Mouse (Mus musculus) T-helper 1 cell (primary cell): ENCODE measurements at regions not wholly inside any gene's neighbourhood (a gene's known extent, or its start where the extent isn't known, plus 50 kb on each side); places are given as distances from the start of the nearest gene placed in this dataset.

Experiments used
- in situ Hi-C: fragments of 300-600 bp; cut with MboI, MseI; formaldehyde crosslinking; loops from one replicate; pipeline ENCODE4 v1.15.1; 2025; ENCODE audit warnings: high pct_unique_total_duplicates

DNA sequence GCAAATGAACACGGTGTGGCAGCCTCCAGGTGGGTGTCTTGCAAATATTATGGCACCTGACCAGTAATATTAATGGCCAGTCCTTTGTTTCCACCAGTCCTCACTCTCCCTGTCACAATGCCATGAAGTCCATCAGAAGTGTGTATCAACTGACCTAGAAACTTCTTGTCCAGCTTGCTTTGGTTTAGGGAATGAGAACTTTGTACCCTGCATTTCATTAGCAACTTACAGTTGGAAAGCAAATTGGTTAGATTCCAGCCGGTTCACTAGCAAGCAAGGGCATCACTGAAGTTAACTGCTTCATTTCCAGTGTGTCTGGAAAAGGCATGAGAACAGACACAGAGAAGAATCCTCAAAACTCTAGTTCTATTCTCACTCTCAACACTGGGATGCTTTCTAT lies 178.1 kb upstream of the Lyplal1 start:
- in situ Hi-C loops: no loop called here

DNA sequence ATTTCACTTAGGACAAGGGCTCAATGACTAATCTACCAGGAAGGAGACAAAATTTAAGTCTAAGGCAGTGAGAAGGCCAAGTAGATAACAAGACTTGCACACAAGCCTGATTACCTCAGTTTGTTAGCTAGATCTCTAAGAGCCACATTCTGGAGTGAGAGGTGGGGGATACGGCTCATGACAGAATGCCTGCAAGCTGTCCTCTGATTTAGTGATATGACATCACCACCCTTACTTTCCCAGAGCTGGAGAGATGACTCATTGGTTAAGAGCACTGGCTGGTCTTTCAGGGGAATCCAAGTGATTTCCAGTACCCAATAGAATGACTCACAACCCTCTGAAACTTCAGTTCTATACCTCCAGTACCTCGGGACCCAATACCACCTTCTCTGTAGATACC lies 177.5 kb upstream of the Lyplal1 start:
- in situ Hi-C loops: no loop called here

DNA sequence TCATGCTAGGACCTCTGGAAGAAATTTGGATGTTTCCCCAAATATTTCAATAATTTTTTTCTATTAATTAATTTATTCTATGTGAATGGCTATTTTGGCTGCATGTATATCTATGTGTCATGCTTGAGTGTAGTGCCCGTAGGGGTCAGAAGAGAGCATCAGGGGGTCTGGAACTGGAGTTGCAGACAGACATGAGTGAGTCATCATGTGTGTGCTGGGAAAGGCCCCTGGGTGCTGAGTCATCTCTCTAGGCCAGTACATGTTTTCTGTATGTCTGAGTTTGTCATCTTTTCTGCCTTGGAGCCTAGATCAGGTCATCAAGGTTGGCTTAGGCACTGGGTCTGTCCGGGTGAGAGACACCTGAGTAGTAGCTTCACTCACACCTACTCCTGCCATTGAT lies 172.0 kb upstream of the Lyplal1 start:
- in situ Hi-C loops: no loop called here

DNA sequence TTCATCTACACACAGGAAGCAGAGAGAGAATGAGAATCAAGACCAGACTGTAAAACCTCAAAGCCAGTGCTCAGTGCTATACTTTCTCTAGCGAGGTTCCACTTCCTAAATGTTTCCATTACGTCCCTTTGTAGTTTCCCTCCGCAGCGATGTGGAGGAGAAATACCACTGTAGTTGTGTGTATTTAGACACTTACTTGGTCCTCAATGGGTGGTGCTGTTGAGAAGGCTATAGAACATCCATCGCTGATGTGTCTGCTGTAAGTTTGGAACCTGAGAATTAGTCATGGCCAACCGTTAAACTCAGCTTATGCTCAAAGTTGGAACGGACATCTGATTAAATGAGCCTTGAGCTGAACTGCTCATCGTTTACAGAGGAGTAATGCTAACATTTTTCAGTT lies 170.7 kb upstream of the Lyplal1 start:
- in situ Hi-C loops: no loop called here

DNA sequence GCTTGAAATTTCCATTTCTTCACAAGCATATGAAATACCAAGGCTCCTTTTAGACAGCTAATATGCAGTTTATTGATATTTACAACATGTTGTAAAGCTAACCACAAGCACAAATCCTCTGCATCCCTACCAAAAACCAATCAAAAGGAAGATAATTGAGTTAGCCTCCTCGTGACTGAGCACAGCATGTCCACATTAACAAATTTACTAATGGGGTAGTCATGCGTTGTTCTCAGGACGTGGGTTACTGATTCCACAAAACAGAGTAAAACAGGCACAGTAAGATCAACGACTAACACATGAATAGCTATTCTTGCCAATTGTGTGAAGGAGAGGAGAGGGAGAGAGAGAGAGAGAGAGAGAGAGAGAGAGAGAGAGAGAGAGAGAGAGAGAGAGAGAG lies 169.3 kb upstream of the Lyplal1 start:
- in situ Hi-C loops: no loop called here

DNA sequence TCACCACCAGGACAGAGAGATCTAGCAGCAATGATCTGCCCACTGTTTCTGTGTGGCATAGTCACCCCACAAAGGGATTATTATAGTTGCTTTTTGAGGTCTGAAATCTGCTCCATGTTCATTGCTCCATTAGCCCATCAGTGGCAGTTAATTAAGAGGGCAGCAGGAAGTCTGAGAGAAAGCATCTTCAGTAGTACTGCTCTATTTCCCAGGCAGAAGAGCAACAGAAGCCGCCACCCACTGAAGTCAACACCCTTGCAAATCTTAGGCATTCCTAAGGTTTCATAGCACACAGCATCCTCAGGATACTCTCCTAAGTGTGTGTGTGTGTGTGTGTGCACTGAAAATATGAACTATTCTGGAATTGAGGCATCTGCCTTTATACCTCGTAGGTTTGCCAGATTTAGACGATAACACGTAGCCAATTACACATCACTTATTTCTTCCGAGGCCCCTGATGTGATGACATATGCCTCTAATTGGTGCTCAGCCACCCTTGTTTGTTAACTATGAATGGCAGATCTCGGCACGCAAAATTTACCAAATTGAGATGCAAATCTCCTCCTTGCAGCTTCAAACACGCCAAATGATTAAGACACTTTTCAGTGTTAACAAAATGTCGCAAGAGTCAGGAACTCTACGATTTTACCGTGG lies 161.0 kb upstream of the Lyplal1 start:
- in situ Hi-C loops: no loop called here

DNA sequence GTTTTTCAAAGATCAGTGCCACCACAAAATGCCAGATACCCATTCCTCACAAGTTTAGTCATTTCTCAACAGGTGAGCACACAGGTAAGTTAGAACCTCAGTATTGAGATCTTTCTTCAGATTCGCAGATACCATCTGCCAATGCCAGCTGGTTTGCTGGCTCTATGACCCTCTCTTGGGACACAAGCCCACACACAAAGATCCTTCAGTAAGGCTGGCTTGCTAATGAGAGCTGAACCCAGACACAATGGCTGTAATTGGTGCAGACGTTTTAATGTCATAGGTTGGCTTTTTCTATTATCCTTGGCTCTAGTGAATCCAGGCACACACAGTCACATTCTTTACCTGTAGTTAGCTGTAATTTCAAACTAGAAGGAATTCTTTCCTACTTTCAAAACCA lies 154.3 kb upstream of the Lyplal1 start:
- in situ Hi-C loops: no loop called here

DNA sequence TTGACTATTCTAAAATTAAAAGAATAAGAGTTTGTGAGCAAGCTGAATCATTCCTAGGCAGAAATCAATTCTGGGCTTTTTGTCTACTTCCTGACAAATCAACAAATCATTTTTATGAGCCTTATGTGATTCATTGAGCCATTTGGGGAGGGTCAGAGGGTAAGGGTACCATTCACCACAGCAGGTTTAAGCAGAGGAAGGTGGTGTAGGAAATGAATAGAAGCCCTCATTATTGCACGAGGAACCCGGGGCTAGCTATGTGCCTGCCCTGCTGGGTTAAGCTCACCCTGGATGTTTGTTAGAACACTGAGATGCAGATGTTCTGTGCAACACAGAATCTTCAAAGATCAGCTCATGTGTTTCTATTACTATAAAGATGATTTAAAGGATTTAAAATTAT lies 150.2 kb upstream of the Lyplal1 start:
- in situ Hi-C loops: no loop called here

DNA sequence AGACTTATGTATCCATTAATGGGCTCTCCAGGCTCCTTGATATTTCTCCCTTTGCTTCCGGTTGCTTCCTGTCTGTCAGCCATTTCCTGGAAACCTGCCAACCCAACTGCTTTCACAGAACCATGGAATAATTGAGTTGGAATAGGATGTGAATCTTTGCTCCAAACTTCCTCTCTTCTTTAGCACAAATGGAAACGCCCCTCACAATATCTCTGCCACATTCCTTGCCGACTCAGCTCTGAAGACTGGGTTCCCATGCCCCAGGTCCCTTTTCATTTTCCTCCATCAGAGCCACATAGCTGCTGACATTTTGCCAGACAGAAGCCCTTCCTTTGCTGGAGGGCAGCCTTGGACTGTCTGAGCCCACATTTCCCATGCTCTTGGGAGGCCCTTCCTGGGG lies 147.5 kb upstream of the Lyplal1 start:
- in situ Hi-C loops: no loop called here

DNA sequence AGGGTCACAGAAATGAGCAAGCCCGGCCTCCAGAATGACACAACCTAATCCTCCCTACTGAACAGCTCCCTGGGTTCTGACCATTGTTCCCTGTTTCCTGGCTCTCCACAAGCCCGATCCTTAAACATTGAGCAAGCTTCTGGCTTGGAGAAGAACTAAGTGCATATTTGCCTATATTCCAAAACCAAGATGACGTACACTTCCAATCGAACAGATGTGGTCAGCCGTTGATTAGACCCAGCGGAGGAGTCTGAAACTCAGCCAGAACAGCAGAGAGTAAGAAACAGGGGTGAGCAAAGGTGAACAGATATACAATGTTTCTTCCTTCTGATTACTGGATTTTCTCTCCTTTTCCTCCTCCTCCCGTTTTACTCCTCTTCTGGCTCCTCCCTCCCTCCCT lies 146.8 kb upstream of the Lyplal1 start:
- in situ Hi-C loops: no loop called here

DNA sequence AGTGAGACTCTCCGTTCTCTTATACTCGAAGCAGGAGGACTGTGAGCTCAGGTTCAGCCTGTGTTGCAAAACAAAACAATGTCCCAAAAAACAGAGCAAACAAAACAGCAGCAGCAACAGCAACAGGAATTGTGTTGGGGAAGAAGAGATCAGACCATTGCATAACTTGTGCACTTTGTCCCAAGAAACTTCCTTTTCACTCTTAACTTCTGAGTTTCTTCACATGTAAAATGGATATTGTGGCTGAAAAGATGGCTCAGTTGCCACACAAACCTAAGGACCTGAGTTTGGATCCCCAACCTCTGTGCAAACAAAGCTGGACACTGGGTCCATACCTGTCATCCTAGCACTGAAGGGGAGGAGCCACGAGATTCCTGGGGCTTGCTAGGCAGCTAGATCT lies 146.1 kb upstream of the Lyplal1 start:
- in situ Hi-C loops: no loop called here

DNA sequence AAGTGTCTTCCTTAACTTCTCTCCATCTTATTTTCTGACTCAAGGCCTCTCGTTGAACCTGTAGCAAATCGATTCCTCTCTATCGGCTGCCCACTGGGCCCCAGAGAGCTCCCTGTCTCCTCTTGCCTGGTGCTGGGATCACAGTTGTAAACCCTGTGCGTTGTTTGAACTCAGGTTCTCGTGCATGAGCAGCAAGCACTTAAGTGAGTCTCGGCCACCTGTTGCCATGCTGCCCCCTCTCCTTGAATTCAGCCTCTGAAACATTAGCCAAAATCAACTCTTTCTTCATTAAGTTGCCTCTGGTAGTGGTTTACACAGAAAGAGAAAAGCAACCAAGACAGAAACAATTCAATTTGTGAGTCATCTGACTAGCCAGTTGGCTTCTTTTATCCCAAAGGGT lies 144.9 kb upstream of the Lyplal1 start:
- in situ Hi-C loops: no loop called here

DNA sequence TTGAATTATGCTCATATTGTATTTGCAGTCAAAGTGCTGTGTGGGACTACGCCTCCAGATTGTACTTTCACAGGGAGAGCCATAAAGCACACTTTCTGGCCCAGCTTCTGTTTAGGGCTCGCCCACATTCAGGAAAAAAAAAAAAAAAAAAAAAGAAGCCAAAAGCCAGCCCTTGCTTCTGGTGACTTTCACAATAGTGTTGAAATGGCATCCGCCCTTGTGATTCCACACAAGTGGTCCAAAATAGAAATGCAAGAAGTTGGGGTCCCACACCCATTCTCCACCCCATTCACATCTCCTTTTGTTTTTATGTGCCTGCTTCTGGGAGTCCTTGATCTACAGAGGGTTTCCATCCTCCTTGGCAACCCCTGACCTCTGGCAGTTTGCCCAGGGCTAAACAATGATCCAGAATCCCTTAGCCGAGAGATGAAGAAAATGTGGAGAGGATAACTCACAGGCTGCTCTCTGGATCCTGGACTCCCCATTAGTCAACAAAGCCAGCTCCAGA lies 144.3 kb upstream of the Lyplal1 start:
- in situ Hi-C loops: no loop called here

DNA sequence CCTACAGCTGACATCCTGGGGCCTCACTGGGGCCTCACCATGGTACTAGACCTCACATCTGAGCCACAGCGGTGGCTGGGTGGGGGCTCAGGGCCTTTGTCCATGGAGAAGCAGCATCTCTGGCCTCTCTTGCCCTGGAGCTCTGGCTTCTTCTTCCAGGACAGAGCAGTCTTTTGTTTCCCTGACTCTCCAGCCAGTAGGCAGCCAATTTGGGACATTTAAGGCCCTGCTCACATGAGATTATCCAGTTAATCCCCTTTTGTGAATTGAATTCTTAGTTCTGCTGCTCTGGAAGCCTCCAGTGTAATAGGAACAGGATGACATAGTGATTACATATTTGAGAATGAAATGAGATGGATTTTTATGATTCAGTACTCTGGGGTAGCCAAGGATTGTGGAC lies 140.5 kb upstream of the Lyplal1 start:
- in situ Hi-C loops: no loop called here

DNA sequence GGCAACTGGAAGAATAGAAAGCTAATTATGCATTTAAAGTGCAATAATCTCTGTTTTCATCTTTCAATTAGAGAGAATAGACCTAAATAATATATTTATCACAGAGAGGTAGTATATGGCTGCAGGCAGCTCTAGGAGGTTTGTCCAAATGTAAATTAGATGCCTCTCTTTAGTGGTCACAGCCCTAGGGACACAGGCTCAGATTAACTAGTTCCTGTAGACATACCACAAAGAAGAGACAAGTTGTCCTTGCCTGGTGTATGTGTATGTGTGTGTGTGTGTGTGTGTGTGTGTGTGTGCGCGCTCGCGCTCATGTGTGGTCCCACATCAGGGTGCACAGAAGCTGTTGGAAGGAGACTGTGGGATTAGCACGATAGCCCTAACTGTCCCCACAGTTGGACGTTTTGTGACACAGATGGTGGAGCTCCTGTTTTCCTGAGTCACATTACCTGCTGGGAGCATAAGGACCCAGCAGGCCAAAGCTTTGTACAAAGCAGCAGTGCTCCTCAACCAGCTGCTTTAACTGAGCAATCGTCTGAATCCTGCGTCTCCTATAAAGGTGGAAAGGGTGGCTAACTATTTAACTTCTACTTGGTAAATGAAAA lies 138.5 kb upstream of the Lyplal1 start:
- in situ Hi-C loops: no loop called here

DNA sequence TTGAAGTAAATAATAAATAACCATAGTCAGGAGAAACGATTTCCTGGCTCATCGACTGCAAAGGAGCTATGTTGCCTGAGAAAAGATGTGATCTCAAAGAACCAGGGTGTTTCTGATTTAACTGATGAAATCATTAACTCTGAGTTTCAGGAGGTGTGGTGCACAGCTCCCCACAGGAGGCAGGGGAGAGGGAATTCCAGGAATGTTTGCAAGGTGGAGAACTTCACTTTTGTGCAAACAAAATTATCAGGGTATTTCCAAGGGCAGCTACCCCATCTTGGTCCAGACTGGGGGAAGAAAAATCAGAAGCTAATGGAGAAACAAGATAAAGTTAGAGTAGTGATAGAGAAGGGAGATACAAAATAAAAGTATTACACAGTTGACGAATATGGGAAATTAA lies 137.4 kb upstream of the Lyplal1 start:
- in situ Hi-C loops: no loop called here

DNA sequence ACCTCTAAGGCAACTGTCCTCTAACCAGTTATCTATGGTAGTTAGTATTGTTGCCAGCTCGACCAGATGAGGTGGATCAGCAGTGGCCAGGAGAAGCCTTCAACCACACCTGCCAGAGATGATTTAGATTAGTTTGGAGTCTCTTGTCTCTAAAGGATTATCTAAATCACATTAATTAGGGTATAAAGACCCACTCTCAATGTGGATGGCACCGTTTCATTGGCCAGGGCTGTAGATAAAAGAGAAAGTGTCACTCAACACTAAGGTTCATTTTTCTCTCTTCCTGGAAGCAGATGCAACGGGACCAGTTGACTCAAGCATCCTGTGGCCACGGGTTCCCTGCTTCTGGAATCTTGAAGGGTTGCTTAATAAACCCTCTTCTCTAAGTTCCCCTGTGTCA lies 135.4 kb upstream of the Lyplal1 start:
- in situ Hi-C loops: no loop called here

DNA sequence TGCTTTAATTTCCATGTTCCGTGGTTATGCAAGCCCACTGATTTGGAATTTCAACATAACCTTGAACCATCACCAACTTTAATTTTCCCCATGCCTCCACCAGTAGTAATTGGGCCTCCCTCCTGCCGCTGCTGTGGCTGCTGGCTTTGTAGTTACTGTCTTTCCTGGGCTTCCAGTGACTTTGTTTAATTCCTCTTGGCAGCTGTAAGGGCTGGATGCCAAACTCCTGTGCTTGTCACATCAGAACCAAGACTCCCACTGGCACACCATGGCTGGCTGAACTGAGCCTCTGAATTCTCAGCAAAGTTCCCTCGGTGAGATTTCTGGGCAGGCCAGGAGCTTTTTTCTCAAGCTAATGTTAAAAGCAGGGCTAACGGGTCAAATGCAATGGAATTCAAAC lies 133.2 kb upstream of the Lyplal1 start:
- in situ Hi-C loops: no loop called here

DNA sequence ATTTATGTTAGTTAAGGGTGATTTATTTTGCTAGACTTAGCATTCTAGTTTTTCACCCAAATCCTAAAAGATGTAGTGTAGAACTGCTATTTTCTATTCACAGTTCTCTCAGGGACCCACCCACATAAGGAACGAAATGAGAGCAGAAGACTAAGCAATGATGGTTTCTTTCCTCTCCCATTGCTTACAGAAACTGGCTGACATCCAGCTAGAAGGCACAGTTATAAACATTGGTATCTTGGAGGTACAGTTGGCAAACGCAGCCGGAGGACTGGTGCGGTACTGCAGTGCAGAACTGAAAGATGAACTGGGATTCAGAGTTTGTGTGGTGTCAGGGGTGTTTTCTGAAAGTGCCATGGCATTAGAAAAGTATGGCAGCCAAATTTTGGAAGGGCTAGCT lies 132.1 kb upstream of the Lyplal1 start:
- in situ Hi-C loops: no loop called here

DNA sequence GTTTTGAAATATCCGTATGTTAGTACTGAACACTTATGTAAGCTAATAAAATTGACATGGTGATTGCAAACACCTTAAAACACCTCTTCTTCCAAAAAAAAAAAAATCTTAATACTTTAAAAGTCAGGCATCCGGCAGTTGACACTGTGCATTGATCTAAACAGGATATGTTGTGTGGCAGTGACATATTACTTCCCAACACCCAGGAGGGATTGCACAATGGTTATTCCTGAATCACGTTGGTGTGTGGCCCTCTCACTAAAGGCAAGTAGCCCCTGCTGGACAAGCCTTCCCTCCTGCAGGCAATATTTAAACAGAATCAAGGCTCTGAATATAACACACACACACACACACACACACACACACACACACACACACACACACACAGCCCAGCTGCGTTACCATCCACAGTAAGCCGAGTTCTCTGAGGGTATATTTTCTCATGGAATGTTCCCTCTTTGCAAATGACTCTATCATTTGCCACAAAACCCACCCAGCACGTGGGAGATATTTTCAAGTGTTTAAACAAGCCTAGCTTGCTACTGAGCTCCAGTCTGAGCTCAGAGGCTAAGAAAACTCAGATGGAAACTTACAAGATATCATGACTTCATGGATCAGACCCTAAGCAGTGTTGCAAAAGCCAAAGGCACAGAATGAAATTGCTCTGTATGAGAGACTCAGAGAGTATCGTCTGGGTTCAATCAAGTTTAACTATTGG lies 128.8 kb upstream of the Lyplal1 start:
- in situ Hi-C loops: no loop called here

DNA sequence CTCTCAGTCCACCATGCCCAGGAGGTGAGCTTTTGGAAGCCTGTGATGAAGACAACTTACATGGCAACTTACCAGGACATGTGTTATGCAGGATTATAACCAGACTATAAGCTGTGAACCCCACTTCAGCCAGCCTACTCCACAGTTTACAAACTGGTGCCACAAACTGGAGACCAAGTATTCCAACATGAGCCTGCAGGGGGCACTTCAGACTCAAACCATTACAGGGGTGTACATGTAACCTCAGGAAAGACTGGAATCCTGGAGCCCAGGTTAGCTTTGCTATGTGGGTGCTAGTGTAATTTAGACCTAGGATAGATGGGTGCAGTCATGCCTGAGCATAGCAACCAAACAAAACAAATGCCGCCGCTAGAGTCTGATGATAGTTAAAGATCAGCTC lies 124.0 kb upstream of the Lyplal1 start:
- in situ Hi-C loops: no loop called here

DNA sequence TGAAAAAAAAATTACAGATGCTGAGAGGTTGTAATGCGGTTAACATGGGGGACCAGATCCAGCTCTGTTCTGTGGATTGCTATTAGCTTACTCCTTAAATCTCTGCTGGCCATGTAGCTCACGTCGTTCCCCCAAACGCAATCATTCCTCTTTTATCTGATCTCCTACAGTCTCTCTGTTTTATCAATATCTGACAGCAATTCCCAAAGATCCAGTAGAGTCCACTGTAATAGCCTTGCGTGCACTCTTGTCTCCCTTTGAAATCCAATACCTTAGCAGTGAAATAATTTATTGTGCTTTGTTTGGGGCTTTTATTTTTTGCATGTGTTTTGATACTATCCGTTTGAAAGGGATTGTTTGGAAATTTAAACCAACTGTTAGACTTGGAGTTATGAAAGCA lies 120.4 kb upstream of the Lyplal1 start:
- in situ Hi-C loops: no loop called here
